Mouse (Mus musculus): ENCODE results near the gene Spire2.

Spire2 gene

DNA sequence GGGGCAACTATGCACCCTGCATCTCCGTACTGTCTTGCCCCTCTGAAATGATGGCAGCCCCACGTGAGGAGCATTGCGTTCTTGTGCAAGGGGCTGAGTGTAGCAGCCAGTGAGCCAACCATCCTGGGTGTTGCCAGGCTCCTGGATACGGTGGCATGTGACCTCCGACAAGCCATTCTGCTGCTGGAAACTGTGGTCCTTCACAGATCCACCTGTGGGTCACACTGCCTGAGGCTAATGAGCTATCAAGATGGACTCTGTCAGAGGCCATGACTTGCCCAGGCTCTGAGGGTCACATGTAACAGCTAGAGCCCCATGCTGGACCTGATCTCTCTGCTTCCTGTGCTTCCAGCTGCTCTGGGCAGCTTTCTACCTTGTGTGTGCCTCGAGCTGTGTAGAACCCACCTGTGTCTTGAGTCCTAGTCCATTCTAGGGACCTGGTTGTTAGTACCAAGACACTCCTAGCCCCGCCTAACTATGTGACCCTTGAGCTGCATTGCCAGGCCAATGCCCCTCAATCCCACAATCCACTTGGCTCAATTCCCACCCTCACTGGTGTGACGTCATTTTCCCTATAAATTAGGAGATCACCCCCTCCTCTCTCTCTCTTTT is 84.5 kb downstream of the Spire2 start:
- in situ Hi-C loops (cut with MboI), result no loop called here
